ENCODE assay signal across 9 mouse cellular contexts in the genomic region with DNA sequence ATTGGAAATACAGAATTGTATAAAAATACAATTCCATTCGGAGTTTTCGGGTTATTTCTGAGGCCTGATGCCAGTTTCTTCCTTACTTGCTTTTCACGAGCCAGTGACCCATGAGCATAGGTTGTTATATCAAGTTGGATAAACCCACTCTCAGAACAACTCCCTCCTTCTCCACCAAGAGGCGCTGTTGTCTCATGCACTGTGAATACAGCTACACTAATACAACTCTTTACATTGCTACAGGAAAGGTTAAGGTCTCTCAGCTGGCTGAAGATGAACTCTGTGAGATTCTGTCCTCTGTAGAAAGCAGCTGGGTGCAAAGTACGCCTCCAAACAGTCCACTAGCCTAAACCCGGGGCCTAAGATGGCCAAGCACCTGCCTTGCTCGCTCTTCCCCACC. TPM values are rescaled to one million over a fixed set of nuclear protein-coding genes. Genes with fewer than 3 reads are reported as not detected.
DNase-seq lines count a peak whose midpoint lies in the region; ATAC-seq lines count a peak whose summit lies in the region.
"Had no signal": no experiment of that assay in that cellular context is flagged by ENCODE, and none has a peak within 500 bp of the region (broad histone marks: within the 10 kb centered on the region; RNA-seq: fewer than 3 reads in every experiment).

No protein-coding gene starts in this region.

- no peaks in the 10 kb centered on the region for H3K4me1 ChIP-seq in liver, embryonic 16.5 days (ENCODE audit: control insufficient read depth, low read depth, low read length)

- H3K4me2 ChIP-seq in liver, embryonic 16.5 days (ENCODE audit: low read depth, low read length) = no peak overlapping the region

- H3K9me3 ChIP-seq in liver, embryonic 16.5 days (replicated peaks; ENCODE audit: control insufficient read depth, low read length) = no peaks in the 10 kb centered on the region

- WGBS in liver, embryonic 16.5 days (ENCODE audit: insufficient replicate concordance) = 41% methylated on average over 7 of the region's 7 CpGs

- H3K9ac ChIP-seq in liver, embryonic 16.5 days (ENCODE audit: low read depth, low read length) = no peak overlapping the region

- no peaks in the 10 kb centered on the region for H3K27me3 ChIP-seq in liver, embryonic 16.5 days (ENCODE audit: control insufficient read depth, insufficient read depth, low read depth, low read length)

- ATAC-seq in liver, embryonic 16.5 days (ENCODE audit: low read depth) = 0 out of 2 replicates have a peak, but pooled peaks have one; percentile 17
- ATAC-seq in erythroid progenitor cell, adult 5-6 weeks (replicated peaks; ENCODE audit: low FRiP score, poor library complexity, severe bottlenecking) = no peak

- DNase-seq in urinary bladder, postnatal 10 days (ENCODE audit: low spot score) = peak; percentile 34
- no peak for DNase-seq in urinary bladder, adult 2 months (ENCODE audit: low spot score)
- DNase-seq in adrenal gland, postnatal 14 days = peak; percentile 82
- DNase-seq in frontal cortex, postnatal 14 days (ENCODE audit: low spot score in 2 of 2) = peak; percentile 48 to 79
- peak; percentile 87 to 88 for DNase-seq in kidney, postnatal 4 days
- peak; percentile 75 for DNase-seq in right cerebral cortex, postnatal 14 days

- no peak overlapping the region for H3K4me3 ChIP-seq in liver, embryonic 16.5 days (ENCODE audit: low read depth, low read length)

- no peak overlapping the region for H3K27ac ChIP-seq in liver, embryonic 16.5 days (ENCODE audit: low read length)

- H3K36me3 ChIP-seq in liver, embryonic 16.5 days (ENCODE audit: control insufficient read depth, insufficient read depth) = no peaks in the 10 kb centered on the region

RNA-seq across cellular contexts. Expression of a gene that starts 8.6 kb away (rescaled TPM):
- polyA plus RNA-seq in urinary bladder, adult 2 months (2012; rRNA removed) = 707 and 739 TPM in 2 replicates
- total RNA-seq in adrenal gland, postnatal 14 days (2021) = 41.7 and 44.4 TPM in 2 replicates
- polyA plus RNA-seq in liver, embryonic 16.5 days (2015; fragmentation: Nextera tagmentation; extraction: Ambion mirVana) = 0.20 TPM in 1 of 2 replicates, not detected in the other
- total RNA-seq in erythroid progenitor cell, adult 5-6 weeks (2015; ENCODE audit: low replicate concordance) = not detected in 2 replicates
- not detected in 2 replicates for total RNA-seq in erythroid progenitor cell, adult 5-6 weeks (2017; ENCODE audit: low replicate concordance)
- polyA plus RNA-seq: heart, embryonic 14.5 days had no signal

RNA-seq across cellular contexts. Expression of a gene that starts 46.3 kb away (rescaled TPM):
- 72.3 and 101 TPM in 2 replicates for polyA plus RNA-seq in urinary bladder, adult 2 months (2012; rRNA removed)
- 40.9 and 44.2 TPM in 2 replicates for total RNA-seq in adrenal gland, postnatal 14 days (2021)
- 63.6 and 67.5 TPM in 2 replicates for polyA plus RNA-seq in liver, embryonic 16.5 days (2015; fragmentation: Nextera tagmentation; extraction: Ambion mirVana)
- 14.3 and 21.6 TPM in 2 replicates for total RNA-seq in erythroid progenitor cell, adult 5-6 weeks (2015; ENCODE audit: low replicate concordance)
- total RNA-seq in erythroid progenitor cell, adult 5-6 weeks (2017; ENCODE audit: low replicate concordance) = 6.6 and 26.4 TPM in 2 replicates

RNA-seq across cellular contexts. Expression of a gene that starts 46.3 kb away (rescaled TPM):
- 55.8 and 62.5 TPM in 2 replicates for polyA plus RNA-seq in urinary bladder, adult 2 months (2012; rRNA removed)
- 59.7 and 62.8 TPM in 2 replicates for total RNA-seq in adrenal gland, postnatal 14 days (2021)
- polyA plus RNA-seq in liver, embryonic 16.5 days (2015; fragmentation: Nextera tagmentation; extraction: Ambion mirVana) = 26.3 and 27.6 TPM in 2 replicates
- 20.5 and 26.3 TPM in 2 replicates for total RNA-seq in erythroid progenitor cell, adult 5-6 weeks (2015; ENCODE audit: low replicate concordance)
- total RNA-seq in erythroid progenitor cell, adult 5-6 weeks (2017; ENCODE audit: low replicate concordance) = 11.3 and 14.4 TPM in 2 replicates

RNA-seq across cellular contexts. Expression of a gene that starts 56.5 kb away (rescaled TPM):
- 23.1 and 25.1 TPM in 2 replicates for polyA plus RNA-seq in urinary bladder, adult 2 months (2012; rRNA removed)
- total RNA-seq in adrenal gland, postnatal 14 days (2021) = 0.30 and 0.85 TPM in 2 replicates
- polyA plus RNA-seq in liver, embryonic 16.5 days (2015; fragmentation: Nextera tagmentation; extraction: Ambion mirVana) = 0.78 and 1.2 TPM in 2 replicates
- total RNA-seq in erythroid progenitor cell, adult 5-6 weeks (2015; ENCODE audit: low replicate concordance) = not detected in 2 replicates
- not detected in 2 replicates for total RNA-seq in erythroid progenitor cell, adult 5-6 weeks (2017; ENCODE audit: low replicate concordance)

Comparison
In these comparisons a context has a peak if more than half of its experiments do, and no peak if none do; other contexts are left out.
1. RNA of a gene that starts 8.6 kb away (total RNA-seq): 41.7 to 44.4 TPM in adrenal gland, postnatal 14 days; not detected in erythroid progenitor cell, adult 5-6 weeks; every median in the first group is over 10 times any median in the second.